Mouse (Mus musculus) G1E (cell line): ENCODE data around the gene Gja5.

Source experiments
- CTCF ChIP-seq: IDR thresholded peaks from 2 replicates; pipeline ENCODE4 v1.5.1; 2012; ENCODE audit warnings: low read depth, low read length, inconsistent platforms, mixed read lengths
- GATA1 ChIP-seq: IDR thresholded peaks from 2 replicates; pipeline ENCODE4 v1.6.1; 2012; ENCODE audit warnings: borderline replicate concordance, low read length, inconsistent platforms, mixed read lengths
- TAL1 ChIP-seq: conservative IDR thresholded peaks from 2 replicates; pipeline ENCODE4 v1.6.1; 2012; ENCODE audit warnings: low read depth, low read length, inconsistent platforms, mixed read lengths

DNA sequence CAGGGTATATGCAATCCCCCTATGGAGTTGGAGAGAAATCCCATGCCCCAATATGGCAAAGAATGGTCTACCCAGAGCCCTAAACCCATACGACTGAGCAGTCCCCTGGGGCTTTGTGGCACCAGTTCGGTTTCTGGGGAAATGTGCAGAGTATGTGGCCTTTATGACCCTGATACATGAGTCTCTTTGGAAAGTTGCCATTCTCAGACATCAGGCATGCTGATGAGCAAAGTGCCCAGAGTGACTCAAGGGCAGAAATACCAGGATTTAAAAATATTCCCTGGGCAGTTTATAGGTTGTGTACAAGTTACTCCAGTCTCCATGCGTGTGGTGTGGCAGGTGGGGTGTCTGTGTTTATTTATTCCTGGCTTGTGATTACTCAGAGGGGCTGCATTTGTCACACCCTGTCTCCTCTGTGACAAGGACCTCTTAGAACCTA, 102.5 kb downstream of the Gja5 start:
- TF ChIP-seq GATA1: no peak
- TF ChIP-seq CTCF: no peak
- TF ChIP-seq TAL1: no peak
